1 mouse cellular context compared by ENCODE assay signal in genomic region chr10:79983670-79984069, GRCm38 (mm10).
TF ChIP-seq lines count a peak whose summit lies in the region.

No protein-coding gene starts in this region.

TF ChIP-seq in C2C12, 6 proteins besides CTCF, POLR2A, EP300 and RAD21:
- no peak for TF ChIP-seq MYOD1 (IDR thresholded peaks at IDR 0.05; ENCODE audit: control insufficient read depth, insufficient read length, low read depth)
- no peak for TF ChIP-seq MYOG (IDR thresholded peaks at IDR 0.05; ENCODE audit: control insufficient read depth, extremely low read depth, insufficient read length)
- no peak for TF ChIP-seq FOSL1 (IDR thresholded peaks at IDR 0.05; ENCODE audit: insufficient read depth, low read length, poor library complexity, severe bottlenecking)
- no peak for TF ChIP-seq CEBPB (IDR thresholded peaks at IDR 0.05; ENCODE audit: low read depth)
- TF ChIP-seq USF1 (IDR thresholded peaks at IDR 0.05; ENCODE audit: low read depth) = no peak
- no peak for TF ChIP-seq MAX (IDR thresholded peaks at IDR 0.05)
TF ChIP-seq in C2C12: peak in this region for 0.
